Mouse (Mus musculus): Measurements from ENCODE around the gene Mblac2. TPM values are rescaled to one million over a fixed set of nuclear protein-coding genes. Genes with fewer than 3 reads are reported as not detected.

Gene Mblac2
- total and polyA plus RNA-seq, 3 experiments = 0.58 to 1.2 TPM; not detected in 1

DNA sequence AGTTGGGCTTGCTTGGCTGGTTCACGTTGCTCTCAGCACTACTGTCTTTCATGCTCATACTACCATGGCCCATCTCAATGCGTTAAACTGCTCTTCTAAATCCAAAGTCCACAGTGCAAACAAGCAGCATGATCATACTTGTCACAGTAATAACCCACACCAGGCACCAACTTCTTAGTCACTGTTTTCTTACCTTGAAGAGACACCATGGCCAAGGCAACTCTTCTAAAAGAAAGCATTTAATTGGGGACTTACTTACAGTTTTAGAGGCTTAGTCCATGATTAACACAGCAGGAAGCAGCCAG is 32.9 kb downstream of the Mblac2 start:
- Histone ChIP-seq H3K79me2 (ENCODE audit: control insufficient read depth, insufficient read depth, low read length, poor library complexity) (no peaks in the 10 kb centered on the region), H3K36me3 (ENCODE audit: control insufficient read depth in 1 of 2, insufficient read depth in 2 of 2, low read length in 2 of 2) (no peaks in the 10 kb centered on the region; a peak in 1 of 4 replicates), H3K9me3 (replicated peaks; ENCODE audit: insufficient read depth, low read length) (no peaks in the 10 kb centered on the region), H3K27me3 (ENCODE audit: control insufficient read depth in 1 of 2, insufficient read depth in 2 of 2, low read length in 2 of 2) (no peaks in the 10 kb centered on the region), H3K27ac (ENCODE audit: control insufficient read depth, low read depth, low read length) (no peak overlapping the region), H3K9ac (ENCODE audit: control insufficient read depth, low read depth, low read length, poor library complexity, severe bottlenecking) (no peak overlapping the region), H3K4me3 (ENCODE audit: control insufficient read depth in 1 of 2, insufficient read depth in 1 of 2, low read depth in 2 of 2, low read length in 2 of 2) (no peak overlapping the region), H3K4me1 (ENCODE audit: control insufficient read depth in 1 of 2, insufficient read depth in 2 of 2, low read length in 2 of 2) (peaks cover 0 to 5% of the 10 kb centered on the region in 2 experiments; a peak in 1 of 4 replicates)
- no peak for DNase-seq (ENCODE audit: low read depth, low spot score)
- TF ChIP-seq EP300 (IDR thresholded peaks at IDR 0.05; ENCODE audit: low read depth in 1 of 2, low read length in 2 of 2) (no peak), ZC3H11A (IDR thresholded peaks at IDR 0.05; ENCODE audit: low read depth, low read length) (no peak), ZKSCAN1 (IDR thresholded peaks at IDR 0.05; ENCODE audit: low read depth, low read length) (no peak), USF2 (IDR thresholded peaks at IDR 0.05; ENCODE audit: borderline replicate concordance in 1 of 2, insufficient read depth in 1 of 2, low read depth in 1 of 2, low read length in 2 of 2) (no peak), MAZ (IDR thresholded peaks at IDR 0.05; ENCODE audit: low read depth, low read length) (no peak), MAFK (IDR thresholded peaks at IDR 0.05; ENCODE audit: borderline replicate concordance, low read depth, low read length) (no peak), POLR2AphosphoS2 (IDR thresholded peaks at IDR 0.05; ENCODE audit: low read length) (no peak)

DNA sequence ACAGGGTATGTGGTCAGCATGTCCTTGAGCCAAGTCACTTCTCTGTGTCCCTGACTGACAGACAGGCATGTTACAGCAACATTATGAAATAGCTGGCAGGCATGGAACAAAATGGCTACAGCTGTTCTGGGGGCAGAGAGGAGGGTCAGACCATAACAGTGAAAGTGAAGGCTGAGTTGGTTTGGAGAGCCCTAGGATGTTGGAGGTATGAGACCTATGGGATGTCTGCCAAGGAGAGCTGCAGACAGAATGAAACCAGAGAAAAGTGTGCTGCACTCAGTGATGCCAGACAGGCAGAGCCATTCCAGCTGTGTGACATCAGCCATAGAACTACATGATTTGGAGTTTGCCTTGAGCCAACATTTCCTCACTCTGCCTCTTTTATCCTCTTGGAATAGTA is 43.7 kb downstream of the Mblac2 start:
- Histone ChIP-seq H3K36me3 (ENCODE audit: control insufficient read depth in 1 of 2, insufficient read depth in 2 of 2, low read length in 2 of 2) (no peaks in the 10 kb centered on the region), H3K27me3 (ENCODE audit: control insufficient read depth in 1 of 2, insufficient read depth in 2 of 2, low read length in 2 of 2) (no peaks in the 10 kb centered on the region; a peak in 1 of 4 replicates), H3K9me3 (replicated peaks; ENCODE audit: insufficient read depth, low read length) (no peaks in the 10 kb centered on the region), H3K79me2 (ENCODE audit: control insufficient read depth, insufficient read depth, low read length, poor library complexity) (no peaks in the 10 kb centered on the region), H3K4me3 (ENCODE audit: control insufficient read depth in 1 of 2, insufficient read depth in 1 of 2, low read depth in 2 of 2, low read length in 2 of 2) (no peak overlapping the region), H3K4me1 (ENCODE audit: control insufficient read depth in 1 of 2, insufficient read depth in 2 of 2, low read length in 2 of 2) (no peaks in the 10 kb centered on the region), H3K9ac (ENCODE audit: control insufficient read depth, low read depth, low read length, poor library complexity, severe bottlenecking) (no peak overlapping the region), H3K27ac (ENCODE audit: control insufficient read depth, low read depth, low read length) (no peak overlapping the region)
- DNase-seq (ENCODE audit: low read depth, low spot score) = no peak
- no peak for TF ChIP-seq JUND (IDR thresholded peaks at IDR 0.05; ENCODE audit: low read depth, low read length)
- TF ChIP-seq RAD21 (IDR thresholded peaks at IDR 0.05; ENCODE audit: low read depth, low read length) = no peak
- no peak for TF ChIP-seq MYB (IDR thresholded peaks at IDR 0.05; ENCODE audit: low read depth, low read length)
- no peak for TF ChIP-seq SMC3 (IDR thresholded peaks at IDR 0.05; ENCODE audit: low read depth, low read length)
- TF ChIP-seq USF1 (IDR thresholded peaks at IDR 0.05; ENCODE audit: low read depth, low read length) = no peak
- TF ChIP-seq ELF1 (IDR thresholded peaks at IDR 0.05; ENCODE audit: low read depth, low read length) = no peak
- TF ChIP-seq MAX (IDR thresholded peaks at IDR 0.05; ENCODE audit: low read length) = no peak
- no peak for TF ChIP-seq GATA1 (IDR thresholded peaks at IDR 0.05; ENCODE audit: low read depth, low read length)
- no peak for TF ChIP-seq ZC3H11A (IDR thresholded peaks at IDR 0.05; ENCODE audit: low read depth, low read length)
- no peak for TF ChIP-seq ZKSCAN1 (IDR thresholded peaks at IDR 0.05; ENCODE audit: low read depth, low read length)
- TF ChIP-seq CTCF (IDR thresholded peaks at IDR 0.05 in 2 of 3, conservative IDR thresholded peaks at IDR 0.05 in 1 of 3; ENCODE audit: control insufficient read depth in 1 of 3, insufficient read depth in 1 of 3, low read depth in 2 of 3, low read length in 3 of 3, poor library complexity in 1 of 3, severe bottlenecking in 1 of 3) = no peak

DNA sequence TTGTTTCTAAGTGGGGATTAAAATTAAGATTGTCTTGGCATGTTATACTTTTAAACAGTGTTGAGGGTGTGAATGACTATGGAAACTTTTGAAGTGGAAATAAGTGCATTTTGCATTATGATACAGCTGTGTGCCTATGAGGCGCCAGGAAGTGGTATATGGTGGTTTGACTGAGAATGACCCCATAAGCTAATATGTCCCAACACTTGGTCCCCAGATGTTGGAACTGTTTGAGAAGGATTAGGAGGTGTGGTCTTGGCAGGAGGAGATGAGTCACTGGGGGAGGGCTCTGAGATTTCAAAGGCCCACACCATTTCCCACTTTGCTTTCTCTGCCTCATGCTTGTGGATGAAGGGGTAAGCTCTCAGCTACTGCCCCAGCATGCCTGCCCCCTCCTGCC is 44.2 kb downstream of the Mblac2 start:
- TF ChIP-seq TAL1 (IDR thresholded peaks at IDR 0.05; ENCODE audit: low read length) (no peak), BHLHE40 (IDR thresholded peaks at IDR 0.05; ENCODE audit: borderline replicate concordance, low read depth, low read length) (no peak), USF1 (IDR thresholded peaks at IDR 0.05; ENCODE audit: low read depth, low read length) (no peak), E2F4 (IDR thresholded peaks at IDR 0.05; ENCODE audit: borderline replicate concordance, low read depth, low read length) (no peak), MYC (IDR thresholded peaks at IDR 0.05; ENCODE audit: low read depth, low read length) (no peak), SMC3 (IDR thresholded peaks at IDR 0.05; ENCODE audit: low read depth, low read length) (no peak), TCF12 (IDR thresholded peaks at IDR 0.05; ENCODE audit: low read depth, low read length) (no peak), EP300 (IDR thresholded peaks at IDR 0.05; ENCODE audit: low read depth in 1 of 2, low read length in 2 of 2) (no peak), NELFE (IDR thresholded peaks at IDR 0.05; ENCODE audit: low read depth, low read length) (no peak), POLR2A (IDR thresholded peaks at IDR 0.05; ENCODE audit: control insufficient read depth in 1 of 2, insufficient read depth in 1 of 2, low read depth in 1 of 2, low read length in 2 of 2, poor library complexity in 1 of 2) (no peak), ZC3H11A (IDR thresholded peaks at IDR 0.05; ENCODE audit: low read depth, low read length) (no peak), CHD1 (IDR thresholded peaks at IDR 0.05; ENCODE audit: low read depth, low read length) (no peak), RAD21 (IDR thresholded peaks at IDR 0.05; ENCODE audit: low read depth, low read length) (no peak)
- no peak overlapping the region for H3K27ac ChIP-seq (ENCODE audit: control insufficient read depth, low read depth, low read length)
- no peaks in the 10 kb centered on the region for H3K9me3 ChIP-seq (replicated peaks; ENCODE audit: insufficient read depth, low read length)
- no peaks in the 10 kb centered on the region for H3K36me3 ChIP-seq (ENCODE audit: control insufficient read depth in 1 of 2, insufficient read depth in 2 of 2, low read length in 2 of 2)
- no peaks in the 10 kb centered on the region for H3K79me2 ChIP-seq (ENCODE audit: control insufficient read depth, insufficient read depth, low read length, poor library complexity)
- no peak overlapping the region for H3K4me3 ChIP-seq (ENCODE audit: control insufficient read depth in 1 of 2, insufficient read depth in 1 of 2, low read depth in 2 of 2, low read length in 2 of 2)
- H3K4me1 ChIP-seq (ENCODE audit: control insufficient read depth in 1 of 2, insufficient read depth in 2 of 2, low read length in 2 of 2) = no peaks in the 10 kb centered on the region
- H3K27me3 ChIP-seq (ENCODE audit: control insufficient read depth in 1 of 2, insufficient read depth in 2 of 2, low read length in 2 of 2) = no peaks in the 10 kb centered on the region; a peak in 1 of 4 replicates
- DNase-seq (ENCODE audit: low read depth, low spot score) = no peak
- H3K9ac ChIP-seq (ENCODE audit: control insufficient read depth, low read depth, low read length, poor library complexity, severe bottlenecking) = no peak overlapping the region
